Mouse (Mus musculus) ovary, postnatal 14 days (tissue): ENCODE results near the gene Mrps2.

Source experiments
- DNase-seq: peaks from one replicate; pipeline ENCODE4 v3.0.0; 2022; ENCODE audit warnings: low spot score

The Mrps2 gene

DNA sequence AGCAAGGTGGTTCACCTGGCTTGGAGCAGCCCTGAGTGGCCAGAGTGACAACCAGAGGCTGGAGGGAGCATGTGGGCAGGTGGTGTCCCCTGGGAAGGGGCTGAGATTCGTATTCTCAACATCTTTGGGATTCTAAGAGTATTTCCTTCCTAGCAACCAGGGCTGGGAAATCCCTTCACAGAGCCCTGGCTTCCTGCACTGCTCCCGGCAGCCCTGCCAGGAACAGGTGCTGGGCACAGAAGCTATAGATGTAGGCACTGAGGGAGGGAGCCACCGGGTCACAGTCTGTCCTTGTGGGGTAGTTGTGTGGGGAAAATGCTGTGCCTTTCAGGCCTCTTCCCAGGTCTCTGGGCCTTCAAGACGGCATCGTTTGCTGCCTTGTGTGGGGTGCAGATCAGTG is 52.7 kb downstream of the Mrps2 start:
- DNase-seq, result no peak
